Mouse (Mus musculus) lung, embryonic 15.5 days (tissue): ENCODE measurements around the gene Tbrg1. TPM values are rescaled to one million over a fixed set of nuclear protein-coding genes. Genes with fewer than 3 reads are reported as not detected.

ENCODE experiments used
- ATAC-seq: fragments of 200-750 bp; cut with Nextera tagmentation; 2 replicates; pipeline ENCODE4 v1.8.0; 2017; ENCODE audit warnings: moderate number of reproducible peaks, borderline replicate concordance; ENCODE audit not compliant: low FRiP score, low TSS enrichment; ENCODE audit errors: extremely low read depth
- H3K27ac ChIP-seq: fragments of 300-500 bp; sonication (generic); 2 replicates; pipeline ENCODE4 v1.5.1; 2015; ENCODE audit warnings: moderate library complexity, mild to moderate bottlenecking, inconsistent platforms
- H3K27me3 ChIP-seq: fragments of 300-500 bp; sonication (generic); 2 replicates; pipeline ENCODE4 v1.6.1; 2015; ENCODE audit warnings: inconsistent platforms
- H3K36me3 ChIP-seq: fragments of 300-500 bp; sonication (generic); 2 replicates; pipeline ENCODE4 v1.6.1; 2015; ENCODE audit warnings: inconsistent platforms
- H3K4me1 ChIP-seq: fragments of 300-500 bp; sonication (generic); 2 replicates; pipeline ENCODE4 v1.6.1; 2015; ENCODE audit warnings: inconsistent platforms
- H3K4me2 ChIP-seq: fragments of 300-500 bp; sonication (generic); 2 replicates; pipeline ENCODE4 v1.6.1; 2015; ENCODE audit warnings: inconsistent platforms, mild to moderate bottlenecking, moderate library complexity
- H3K4me3 ChIP-seq: fragments of 300-500 bp; sonication (generic); 2 replicates; pipeline ENCODE4 v1.5.1; 2015; ENCODE audit warnings: mild to moderate bottlenecking, inconsistent platforms
- H3K9ac ChIP-seq: fragments of 300-500 bp; sonication (generic); 2 replicates; pipeline ENCODE4 v1.6.1; 2015; ENCODE audit warnings: inconsistent platforms
- H3K9me3 ChIP-seq: fragments of 300-500 bp; sonication (generic); 2 replicates; pipeline ENCODE4 v1.6.1; 2016; ENCODE audit warnings: inconsistent platforms
- WGBS: fragments of 180-500 bp; shearing (Covaris S2); methylation state at CpG from one replicate; pipeline ENCODE4 v1.1.7; 2015; 5-methylcytosine and 5-hydroxymethylcytosine counted together
- polyA plus RNA-seq: library from polyadenylated mRNA; unstranded; fragments of >200 nt; fragmentation: Nextera tagmentation; extraction: Ambion mirVana; gene quantifications from 2 replicates; pipeline ENCODE4 v1.2.1, GENCODE M21; 2015

The Tbrg1 gene
- polyA plus RNA-seq, 1 experiment from 2014 or later, result 134 TPM

DNA sequence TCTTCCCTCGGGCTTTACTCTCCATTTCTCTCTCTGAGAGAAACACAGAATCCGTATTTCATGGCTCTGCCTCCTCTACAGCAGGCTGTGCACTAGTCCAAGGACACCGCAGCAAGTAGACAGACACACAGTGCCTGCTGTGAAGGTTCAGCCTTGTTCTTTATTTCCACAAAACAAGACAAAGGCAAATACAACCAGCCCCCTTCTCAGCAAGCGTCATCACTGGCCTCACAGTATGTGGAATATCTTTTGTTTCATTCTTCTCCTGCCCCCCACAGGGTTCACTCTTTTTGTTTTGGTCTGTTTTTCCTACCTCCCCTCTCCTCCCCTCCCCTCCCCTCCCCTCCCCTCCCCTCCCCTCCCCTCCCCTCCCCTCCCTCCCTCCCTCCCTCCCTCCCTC is 28.5 kb downstream of the Tbrg1 start:
- no peaks in the 10 kb centered on the region for H3K9me3 ChIP-seq
- 0 out of 2 replicates have a peak, but pooled peaks cover 4% of the 10 kb centered on the region for H3K4me1 ChIP-seq
- no peak for ATAC-seq
- H3K36me3 ChIP-seq, result no peaks in the 10 kb centered on the region
- no peak overlapping the region for H3K4me3 ChIP-seq
- no peak overlapping the region for H3K9ac ChIP-seq
- 78% methylated on average over 4 of the region's 4 CpGs for WGBS
- no peak overlapping the region for H3K27ac ChIP-seq
- no peak overlapping the region for H3K4me2 ChIP-seq
- H3K27me3 ChIP-seq, result no peaks in the 10 kb centered on the region

DNA sequence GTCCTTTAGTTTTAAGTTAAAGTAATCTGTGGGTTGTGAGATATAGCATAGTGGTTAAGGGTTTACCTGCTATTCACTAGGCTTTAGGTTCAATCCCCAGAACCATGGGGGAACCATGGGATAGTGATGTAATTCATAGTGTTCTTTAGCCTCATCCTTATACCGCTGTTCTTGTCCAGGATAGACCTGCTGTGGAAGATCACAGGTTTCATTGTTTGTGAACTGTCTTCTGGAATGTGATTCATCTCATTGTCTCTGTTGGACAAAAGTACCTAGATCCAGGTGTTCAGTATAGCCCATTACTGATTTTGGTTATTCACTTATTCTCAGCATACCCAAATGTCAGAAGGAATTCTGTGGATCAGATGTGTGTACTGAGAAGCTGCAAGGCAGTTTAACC is 29.8 kb downstream of the Tbrg1 start:
- H3K4me2 ChIP-seq, result no peak overlapping the region
- H3K27me3 ChIP-seq, result no peaks in the 10 kb centered on the region
- H3K4me3 ChIP-seq, result no peak overlapping the region
- H3K27ac ChIP-seq, result no peak overlapping the region
- no peaks in the 10 kb centered on the region for H3K9me3 ChIP-seq
- no peak for ATAC-seq
- 0 out of 2 replicates have a peak, but pooled peaks cover 4% of the 10 kb centered on the region for H3K4me1 ChIP-seq
- H3K36me3 ChIP-seq, result no peaks in the 10 kb centered on the region
- WGBS, result 93% methylated on average over 1 of the region's 1 CpGs
- no peak overlapping the region for H3K9ac ChIP-seq

DNA sequence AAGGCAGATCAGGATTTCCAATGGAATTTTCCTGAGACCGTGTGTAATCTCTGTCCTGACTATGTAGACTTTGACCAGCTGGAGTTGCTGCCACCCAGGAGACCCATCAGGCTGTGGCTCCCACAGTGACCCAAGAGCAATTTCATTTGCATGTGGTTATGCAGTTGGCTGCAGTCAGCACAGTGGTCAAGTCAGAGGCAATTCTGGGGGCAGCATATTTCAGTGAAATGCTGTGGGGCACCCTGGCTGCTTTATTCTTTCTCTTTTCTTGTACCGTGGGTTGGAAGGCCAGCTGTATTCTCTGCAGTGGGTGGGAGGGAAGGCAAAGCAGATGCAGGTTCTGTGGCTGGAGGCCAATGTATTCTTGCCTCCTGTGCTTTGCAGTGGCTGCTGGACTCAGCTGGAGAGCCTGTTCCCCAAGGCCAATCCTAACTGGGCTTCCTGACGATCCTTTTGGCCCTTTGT is 31.0 kb downstream of the Tbrg1 start:
- Histone ChIP-seq H3K4me1 (0 out of 2 replicates have a peak, but pooled peaks cover 4% of the 10 kb centered on the region), H3K9me3 (no peaks in the 10 kb centered on the region), H3K27ac (no peak overlapping the region), H3K9ac (no peak overlapping the region), H3K4me3 (no peak overlapping the region), H3K4me2 (no peak overlapping the region), H3K36me3 (no peaks in the 10 kb centered on the region), H3K27me3 (no peaks in the 10 kb centered on the region)
- WGBS, result 27% methylated on average over 3 of the region's 3 CpGs
- no peak for ATAC-seq

DNA sequence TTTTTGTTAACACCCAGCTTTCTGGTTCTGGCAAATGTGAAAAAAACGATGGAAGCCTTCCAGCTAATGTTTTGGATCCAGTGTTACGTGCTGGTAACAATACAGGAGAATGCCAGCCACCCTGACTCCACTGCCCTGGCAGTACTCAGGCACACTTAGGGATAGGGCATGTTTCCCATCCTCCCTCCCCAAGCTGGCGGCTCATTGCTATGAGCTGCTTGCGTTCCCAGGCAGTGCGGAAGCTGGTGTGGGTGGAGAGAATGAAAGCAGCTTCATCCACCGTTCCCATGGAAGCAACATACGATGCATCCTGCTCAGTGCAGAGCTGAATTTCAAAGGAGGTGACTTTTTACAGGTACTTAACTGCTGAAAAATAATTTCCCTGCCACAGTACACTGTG is 31.5 kb downstream of the Tbrg1 start:
- no peak overlapping the region for H3K9ac ChIP-seq
- no peak overlapping the region for H3K4me2 ChIP-seq
- no peak for ATAC-seq
- whole genome bisulfite sequencing, result 43% methylated on average over 7 of the region's 7 CpGs
- H3K4me1 ChIP-seq, result 0 out of 2 replicates have a peak, but pooled peaks cover 4% of the 10 kb centered on the region
- no peaks in the 10 kb centered on the region for H3K9me3 ChIP-seq
- H3K36me3 ChIP-seq, result no peaks in the 10 kb centered on the region
- H3K4me3 ChIP-seq, result no peak overlapping the region
- no peak overlapping the region for H3K27ac ChIP-seq
- no peaks in the 10 kb centered on the region for H3K27me3 ChIP-seq

DNA sequence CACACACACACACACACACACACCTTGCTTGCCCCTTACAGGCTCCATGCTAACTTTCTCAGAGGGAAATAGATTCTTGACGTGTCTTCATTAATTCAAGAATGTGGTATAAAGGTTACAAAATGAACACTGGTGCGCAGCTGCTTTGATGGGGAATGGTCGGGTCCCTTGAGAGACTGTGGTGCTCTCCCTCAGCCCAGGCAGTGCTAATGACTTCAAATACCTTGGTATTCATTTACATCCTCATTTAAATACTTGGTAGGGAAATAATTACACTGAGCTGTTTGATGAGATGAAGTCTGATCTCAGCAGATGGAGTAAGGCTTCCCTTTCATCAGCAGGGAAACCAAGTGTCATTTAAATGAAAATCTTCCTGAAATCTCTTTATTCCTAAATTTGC is 32.0 kb downstream of the Tbrg1 start:
- no peak for ATAC-seq
- H3K9ac ChIP-seq, result no peak overlapping the region

DNA sequence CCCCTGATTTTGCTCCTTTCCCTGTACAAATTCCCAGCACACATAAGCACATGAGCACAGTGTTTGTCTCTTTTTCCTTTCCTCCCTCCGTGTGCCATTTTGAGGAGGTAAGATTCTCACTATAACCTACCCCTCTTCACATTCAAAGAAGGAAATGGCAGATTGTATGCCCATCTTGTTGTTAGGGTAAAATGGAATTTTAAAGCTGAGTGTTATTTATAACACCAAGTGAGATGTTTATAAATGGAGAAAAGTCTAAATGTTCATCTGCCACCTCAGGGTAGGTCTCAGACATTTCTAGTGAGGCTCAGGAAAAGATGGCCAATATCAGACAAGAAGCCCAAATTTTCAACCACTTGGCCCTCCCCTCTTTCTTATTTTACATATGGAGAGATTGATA is 32.6 kb downstream of the Tbrg1 start:
- H3K4me2 ChIP-seq, result no peak overlapping the region
- no peaks in the 10 kb centered on the region for H3K9me3 ChIP-seq
- no peak for ATAC-seq
- 67% methylated on average over 1 of the region's 1 CpGs for WGBS
- no peaks in the 10 kb centered on the region for H3K27me3 ChIP-seq
- H3K9ac ChIP-seq, result no peak overlapping the region
- H3K4me3 ChIP-seq, result no peak overlapping the region
- H3K4me1 ChIP-seq, result 0 out of 2 replicates have a peak, but pooled peaks cover 4% of the 10 kb centered on the region
- H3K27ac ChIP-seq, result no peak overlapping the region
- no peaks in the 10 kb centered on the region for H3K36me3 ChIP-seq

More for the DNA sequence above, 32.0 kb downstream of the Tbrg1 start:
- H3K36me3 ChIP-seq, result no peaks in the 10 kb centered on the region
- no peaks in the 10 kb centered on the region for H3K9me3 ChIP-seq
- no peak overlapping the region for H3K27ac ChIP-seq
- H3K4me1 ChIP-seq, result 0 out of 2 replicates have a peak, but pooled peaks cover 4% of the 10 kb centered on the region
- no peaks in the 10 kb centered on the region for H3K27me3 ChIP-seq
- WGBS, result 59% methylated on average over 3 of the region's 3 CpGs
- H3K4me2 ChIP-seq, result no peak overlapping the region
- no peak overlapping the region for H3K4me3 ChIP-seq

DNA sequence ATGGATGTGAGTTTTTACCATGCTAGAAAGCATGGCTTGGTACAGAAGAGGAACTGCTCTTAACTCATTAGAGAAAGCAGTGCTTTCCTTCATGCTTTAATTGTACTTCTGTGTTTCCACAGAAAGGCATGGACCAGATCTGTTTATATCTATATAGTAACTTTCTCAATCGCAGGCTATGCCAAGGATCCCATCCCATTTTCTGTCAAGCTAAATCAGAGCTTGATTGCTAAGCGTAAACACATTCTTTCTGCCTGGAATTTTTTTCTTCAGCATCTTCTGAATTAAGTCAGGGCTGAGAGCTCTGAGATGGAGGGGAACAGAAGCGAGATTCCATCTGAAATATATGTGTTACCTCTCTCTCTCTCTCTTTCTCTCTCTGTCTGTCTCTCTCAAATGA is 33.1 kb downstream of the Tbrg1 start:
- Histone ChIP-seq H3K9me3 (no peaks in the 10 kb centered on the region), H3K4me2 (no peak overlapping the region), H3K9ac (no peak overlapping the region), H3K27me3 (no peaks in the 10 kb centered on the region), H3K36me3 (no peaks in the 10 kb centered on the region), H3K4me1 (0 out of 2 replicates have a peak, but pooled peaks cover 4% of the 10 kb centered on the region), H3K4me3 (no peak overlapping the region), H3K27ac (no peak overlapping the region)
- ATAC-seq, result no peak
- WGBS, result 45% methylated on average over 3 of the region's 3 CpGs

DNA sequence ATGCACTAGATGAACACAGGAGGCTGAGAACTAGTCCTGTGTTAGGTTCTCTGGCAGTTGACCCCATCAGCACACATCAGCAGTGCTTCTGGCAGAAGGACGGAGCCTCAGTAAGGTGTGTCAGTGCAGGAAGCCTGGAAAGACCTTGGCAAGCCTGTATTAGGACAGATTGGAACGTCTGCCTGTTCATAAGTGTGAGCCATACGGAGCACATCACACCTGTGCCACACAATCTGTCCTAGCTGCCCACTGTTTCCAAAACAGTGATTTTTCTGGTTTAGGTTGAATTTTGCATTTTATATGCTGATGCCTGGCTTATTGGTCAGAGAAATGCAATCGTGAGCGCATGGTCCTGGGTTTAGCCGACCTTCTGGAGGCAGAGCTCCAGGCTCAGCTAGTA is 35.8 kb downstream of the Tbrg1 start:
- 0 out of 2 replicates have a peak, but pooled peaks cover 3% of the 10 kb centered on the region for H3K4me1 ChIP-seq
- no peaks in the 10 kb centered on the region for H3K36me3 ChIP-seq
- no peak for ATAC-seq
- no peaks in the 10 kb centered on the region for H3K9me3 ChIP-seq
- H3K4me2 ChIP-seq, result no peak overlapping the region
- no peak overlapping the region for H3K9ac ChIP-seq
- H3K4me3 ChIP-seq, result no peak overlapping the region
- 81% methylated on average over 6 of the region's 6 CpGs for WGBS
- H3K27me3 ChIP-seq, result no peaks in the 10 kb centered on the region
- no peak overlapping the region for H3K27ac ChIP-seq

DNA sequence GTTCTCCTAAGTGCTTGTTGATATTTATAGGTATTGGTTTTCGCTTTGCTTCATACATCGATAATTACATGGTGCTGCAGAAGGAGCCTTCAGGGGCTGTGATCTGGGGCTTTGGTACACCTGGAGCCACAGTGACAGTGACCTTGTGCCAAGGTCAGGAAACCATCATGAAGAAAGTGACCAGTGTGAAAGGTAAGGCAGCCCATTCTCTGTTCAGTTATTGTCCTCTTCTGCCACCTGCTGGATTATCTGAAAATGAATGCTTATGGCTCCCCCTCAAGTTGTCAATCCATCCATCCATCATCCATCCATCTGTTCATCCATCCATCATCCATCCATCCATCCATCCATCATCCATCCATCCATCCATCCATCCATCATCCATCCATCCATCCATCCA is 40.3 kb downstream of the Tbrg1 start:
- Histone ChIP-seq H3K9me3 (no peaks in the 10 kb centered on the region), H3K27ac (no peak overlapping the region), H3K4me2 (no peak overlapping the region), H3K27me3 (no peaks in the 10 kb centered on the region), H3K36me3 (no peaks in the 10 kb centered on the region), H3K9ac (no peak overlapping the region), H3K4me3 (no peak overlapping the region), H3K4me1 (peaks cover 9% of the 10 kb centered on the region; the same call in 1 of the 2 replicates)
- ATAC-seq, result no peak
- WGBS, result 48% methylated on average over 2 of the region's 2 CpGs

DNA sequence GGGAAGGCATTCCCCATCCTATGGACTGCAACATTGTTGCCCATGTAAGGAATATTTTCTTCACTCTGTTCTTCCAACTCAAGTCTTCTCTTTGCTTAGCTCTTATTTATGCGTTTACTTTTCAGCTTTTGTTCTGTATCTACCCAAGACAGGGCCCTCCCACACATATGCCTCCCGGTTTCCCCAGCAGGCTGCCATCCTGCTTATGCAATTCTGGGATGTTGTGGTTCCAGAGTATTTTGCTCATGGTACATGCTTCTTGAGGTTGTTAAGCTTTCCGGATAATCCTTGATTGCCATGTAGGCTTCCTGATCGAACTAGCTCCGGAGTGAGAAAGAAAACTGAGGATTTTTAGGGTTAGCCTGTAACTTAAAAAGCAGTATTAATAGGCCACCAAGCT is 41.9 kb downstream of the Tbrg1 start:
- no peak overlapping the region for H3K27ac ChIP-seq
- no peaks in the 10 kb centered on the region for H3K9me3 ChIP-seq
- ATAC-seq, result no peak
- H3K4me1 ChIP-seq, result peaks cover 9% of the 10 kb centered on the region; the same call in 1 of the 2 replicates
- 68% methylated on average over 5 of the region's 5 CpGs for WGBS
- H3K9ac ChIP-seq, result no peak overlapping the region
- no peak overlapping the region for H3K4me3 ChIP-seq
- H3K36me3 ChIP-seq, result no peaks in the 10 kb centered on the region
- no peaks in the 10 kb centered on the region for H3K27me3 ChIP-seq
- H3K4me2 ChIP-seq, result no peak overlapping the region

DNA sequence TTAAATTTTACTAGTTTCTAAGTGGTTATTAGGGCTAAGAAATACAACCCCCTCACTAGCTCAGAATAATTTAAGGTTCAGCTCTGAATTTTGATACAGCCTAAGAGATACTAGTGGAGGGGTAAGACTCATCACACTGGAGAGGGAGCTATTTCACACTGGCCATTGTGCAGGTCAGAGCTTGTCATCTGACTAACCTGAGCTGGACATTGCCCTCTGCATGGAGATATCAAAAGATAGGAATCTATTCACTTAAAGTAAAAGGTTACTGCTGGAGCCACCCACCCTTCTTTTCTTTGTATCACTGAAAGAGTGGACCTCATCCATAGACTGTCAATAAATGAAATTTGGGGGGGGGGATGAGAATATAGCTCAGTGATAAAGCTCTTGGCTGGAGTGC is 42.8 kb downstream of the Tbrg1 start:
- no peaks in the 10 kb centered on the region for H3K27me3 ChIP-seq
- H3K4me1 ChIP-seq, result peaks cover 9% of the 10 kb centered on the region; the same call in 1 of the 2 replicates
- peak overlapping the region; percentile 51; the same call in 1 of the 2 replicates for H3K9ac ChIP-seq
- no peak for ATAC-seq
- H3K4me3 ChIP-seq, result peak overlapping the region; percentile 64; the same call in 1 of the 2 replicates
- H3K36me3 ChIP-seq, result no peaks in the 10 kb centered on the region
- no peak overlapping the region for H3K27ac ChIP-seq
- H3K4me2 ChIP-seq, result peak overlapping the region; percentile 69
- no peaks in the 10 kb centered on the region for H3K9me3 ChIP-seq

DNA sequence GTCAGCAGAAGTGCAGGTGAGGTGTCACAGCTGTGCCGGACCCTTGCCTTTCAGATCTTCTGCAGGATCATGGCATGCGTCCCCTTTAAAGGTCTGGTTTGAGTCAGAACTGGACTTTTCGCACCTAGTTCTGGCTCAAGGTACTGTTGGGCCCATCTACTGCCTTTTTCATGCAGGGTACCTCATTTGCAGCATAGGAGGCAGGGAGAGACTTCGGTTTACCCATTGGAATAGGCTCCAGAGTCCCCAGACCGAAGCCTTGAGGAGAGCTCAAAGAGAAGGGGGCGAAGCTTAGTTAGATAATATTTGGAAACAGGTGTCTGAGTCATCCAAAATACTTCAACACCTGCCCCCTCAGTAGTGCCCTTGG is 43.2 kb downstream of the Tbrg1 start:
- ATAC-seq, result peak; percentile 58
- peak overlapping the region; percentile 66 for H3K27ac ChIP-seq
- peaks cover 9% of the 10 kb centered on the region; the same call in 1 of the 2 replicates for H3K4me1 ChIP-seq
- no peaks in the 10 kb centered on the region for H3K9me3 ChIP-seq
- H3K9ac ChIP-seq, result peak overlapping the region; percentile 51
- no peaks in the 10 kb centered on the region for H3K36me3 ChIP-seq
- peak overlapping the region; percentile 64 for H3K4me3 ChIP-seq
- WGBS, result 16% methylated on average over 6 of the region's 6 CpGs
- H3K4me2 ChIP-seq, result peak overlapping the region; percentile 69
- H3K27me3 ChIP-seq, result no peaks in the 10 kb centered on the region
